Mouse (Mus musculus): ENCODE results near the gene Eed.

The Eed gene

DNA sequence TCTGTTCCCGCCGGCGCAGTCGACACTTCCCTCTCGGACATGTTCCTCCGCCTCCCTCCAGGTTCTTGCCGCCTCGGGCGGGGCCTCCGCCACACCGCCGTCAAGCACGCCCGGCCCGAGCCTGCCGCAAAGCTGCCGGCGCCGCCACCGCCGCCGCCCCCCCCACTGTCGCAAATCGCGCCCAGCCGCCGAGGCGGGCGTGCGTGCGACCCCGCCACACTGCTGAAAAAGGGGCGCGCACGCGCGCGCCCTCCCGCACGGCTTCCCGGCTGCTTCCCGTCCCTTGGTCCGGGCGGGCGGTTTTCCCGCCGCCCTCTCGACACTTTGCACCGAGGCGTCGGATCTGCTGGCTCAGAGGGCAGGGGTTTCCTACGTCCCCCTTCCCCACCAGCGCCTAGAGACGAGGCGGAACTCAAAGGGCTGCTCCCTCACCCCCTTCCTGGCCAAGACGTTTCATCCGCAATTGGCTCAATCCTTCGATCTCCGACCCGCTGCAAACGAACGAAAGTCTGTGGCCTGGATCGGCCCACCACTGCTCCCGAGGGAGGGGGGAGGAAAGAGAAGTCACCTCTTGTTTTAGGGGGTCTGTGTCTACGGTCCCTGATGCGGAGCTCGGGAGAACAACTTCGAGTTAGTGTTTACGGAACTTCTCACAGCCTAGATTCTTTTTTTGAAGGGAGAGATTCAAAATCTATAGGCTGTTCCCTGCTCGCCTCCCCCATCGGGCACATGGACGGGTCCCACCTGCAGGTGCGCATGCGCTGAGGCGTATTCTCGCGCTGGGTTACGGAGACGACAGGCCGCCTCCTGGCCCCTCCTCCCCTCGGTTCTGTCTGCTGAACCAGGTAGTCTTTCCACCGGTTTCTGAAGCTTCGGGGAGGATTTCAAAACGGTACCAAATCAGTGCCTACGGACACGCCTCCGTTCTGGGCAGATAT is at the start of gene Eed:
TSS of gene Eed (minus strand) at position 499 of the 938 bp plus-strand sequence.
- DNase-seq (ENCODE audit: low read depth, low spot score) = peak; percentile 96

DNA sequence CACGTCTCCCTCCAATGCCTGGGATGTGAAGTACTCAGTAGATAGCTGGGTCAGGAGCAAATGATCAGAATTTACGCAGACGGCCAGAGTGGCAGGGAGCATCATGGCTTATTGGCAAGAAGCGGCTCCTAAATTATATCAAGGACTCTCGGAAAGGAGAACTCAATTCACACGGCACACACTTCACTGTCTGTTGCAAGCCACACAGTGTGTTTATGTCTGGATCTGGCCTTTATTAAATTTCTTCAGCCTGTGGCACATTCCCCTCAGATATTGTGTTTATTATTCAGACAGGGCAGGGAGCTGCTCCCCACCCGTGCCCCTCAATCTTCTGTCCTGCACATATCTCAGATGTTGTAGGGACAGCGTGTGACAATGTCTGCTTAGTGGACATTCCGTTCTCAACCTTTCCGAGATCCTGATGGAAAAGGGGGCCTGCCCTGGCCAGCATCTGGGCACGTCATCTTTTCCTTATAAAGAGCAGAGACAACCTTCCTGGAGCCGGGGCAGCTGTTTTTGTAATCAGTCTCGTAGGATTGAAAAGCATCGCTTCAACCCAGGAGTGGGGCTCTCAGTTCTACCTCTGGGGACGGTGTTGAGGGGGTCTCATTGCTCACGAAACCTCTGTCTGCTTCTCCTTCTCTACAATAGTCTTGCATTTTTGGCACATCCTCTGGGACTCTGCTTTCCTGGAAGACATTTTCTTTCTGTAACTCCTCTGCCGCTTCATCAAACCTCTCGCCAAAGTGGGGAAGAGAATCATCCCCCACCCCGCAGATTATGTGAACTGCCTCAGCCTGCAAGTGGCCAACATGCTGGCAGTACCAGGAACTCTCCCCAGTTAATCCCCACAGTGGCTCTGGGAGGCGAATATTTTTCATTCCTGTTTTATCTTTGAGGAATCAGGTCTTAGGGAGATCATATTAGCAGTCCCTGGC is 49.0 kb upstream of the Eed start:
- DNase-seq (ENCODE audit: low read depth, low spot score) = no peak

DNA sequence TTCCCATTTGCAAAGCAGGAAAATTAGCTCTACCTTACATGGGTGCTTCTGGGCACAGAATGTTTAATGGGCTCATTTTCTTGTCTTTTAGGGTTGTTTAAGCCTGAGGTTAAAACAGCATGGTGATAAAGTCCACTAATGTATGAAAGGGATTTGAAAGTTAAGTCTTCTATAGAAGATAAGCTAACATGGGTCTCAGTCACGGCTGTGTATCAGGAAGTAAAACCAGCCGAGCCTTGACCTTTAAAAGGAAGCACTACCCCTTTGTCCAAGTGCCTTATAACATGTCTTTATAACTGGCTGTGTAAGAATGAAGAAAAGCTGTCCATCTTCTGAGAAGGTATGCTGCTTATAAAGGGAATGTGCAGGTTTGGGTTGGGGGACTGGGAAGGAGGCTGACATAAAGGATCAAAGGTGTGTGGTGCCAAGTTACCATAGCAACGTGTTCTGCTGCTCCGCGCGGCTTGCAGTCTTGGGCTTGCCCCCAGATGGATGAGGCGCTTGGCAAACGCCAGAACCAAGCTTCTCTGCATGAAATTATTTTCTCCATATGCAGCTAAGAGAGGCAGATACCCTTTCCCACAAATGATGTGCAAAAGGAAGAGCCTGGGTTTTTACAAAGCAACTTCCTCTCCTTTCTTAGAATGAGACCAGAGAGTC is 48.2 kb upstream of the Eed start:
- peak; percentile 80 for DNase-seq (ENCODE audit: low read depth, low spot score)

DNA sequence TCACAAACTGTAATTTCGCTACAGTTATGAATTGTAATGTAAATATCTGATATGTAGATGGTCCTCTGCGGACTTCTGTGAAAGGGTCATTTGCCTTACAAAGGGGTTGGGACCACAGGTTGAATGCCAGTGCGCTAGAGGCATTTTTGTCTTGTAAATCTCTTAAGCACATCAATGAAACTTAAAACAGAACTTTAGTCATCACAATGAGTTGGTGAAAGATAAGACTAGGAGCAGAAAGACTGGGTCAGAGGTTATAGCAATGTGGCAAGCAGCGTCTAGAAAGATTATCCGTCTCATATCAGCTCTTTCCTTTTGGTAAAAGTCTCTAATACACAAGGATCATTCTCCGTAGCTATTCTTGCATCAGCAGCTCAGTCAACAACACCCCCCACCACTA is 44.2 kb upstream of the Eed start:
- DNase-seq (ENCODE audit: low read depth, low spot score) = peak; percentile 66

DNA sequence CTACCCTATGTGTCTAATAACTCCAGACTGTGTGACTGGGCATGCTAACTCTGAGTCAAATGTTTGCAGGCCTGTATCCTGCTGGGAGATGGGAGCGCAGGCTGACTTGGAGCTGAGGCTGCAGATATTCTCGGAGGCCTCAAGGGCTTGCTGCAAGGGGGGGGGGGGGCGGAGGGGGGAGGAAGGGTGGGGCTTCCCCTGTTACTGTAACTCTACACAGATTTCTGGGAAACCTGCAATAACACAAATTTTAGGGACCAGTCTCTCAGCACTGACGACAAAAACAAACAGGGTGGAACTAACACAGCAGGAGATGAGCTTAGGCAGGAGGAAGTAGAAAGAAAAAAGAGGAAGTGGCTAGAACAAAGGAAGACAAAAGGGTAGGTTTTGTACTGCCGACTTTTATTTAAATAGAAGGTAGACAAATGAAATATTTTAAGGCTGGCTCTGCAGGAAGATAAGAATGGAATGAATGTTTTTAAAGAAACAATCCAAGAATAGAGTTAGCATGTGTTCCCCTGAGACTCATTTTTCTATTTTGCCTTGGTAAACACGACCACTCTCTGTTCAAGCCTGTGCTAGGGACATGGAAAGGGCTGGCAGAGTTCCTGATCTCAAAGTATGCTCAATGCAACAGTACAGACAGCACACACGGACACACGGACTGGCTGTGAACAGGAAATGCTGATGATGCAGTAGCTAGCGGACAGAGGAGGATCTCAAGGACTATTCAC is 42.4 kb upstream of the Eed start:
- DNase-seq (ENCODE audit: low read depth, low spot score) = peak; percentile 97

DNA sequence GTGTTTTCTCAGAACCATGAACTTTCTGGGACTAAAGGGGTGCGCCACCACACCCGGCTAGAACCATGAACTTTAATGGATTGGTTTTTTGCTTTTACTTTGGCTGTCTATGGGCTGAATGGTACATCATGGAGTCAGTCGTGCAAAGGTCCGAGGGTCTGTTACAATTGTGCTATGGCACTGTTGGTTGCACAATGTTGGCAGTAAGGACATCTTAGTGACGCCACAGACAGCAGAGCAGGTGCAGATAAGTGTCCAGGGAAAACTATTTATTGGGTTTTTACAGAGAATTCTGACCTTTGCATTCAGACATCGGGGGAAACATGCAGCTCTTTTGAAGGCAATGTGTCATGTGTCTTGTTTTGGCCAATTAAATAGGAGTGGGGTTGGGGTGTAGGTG is 39.5 kb upstream of the Eed start:
- DNase-seq (ENCODE audit: low read depth, low spot score) = no peak

DNA sequence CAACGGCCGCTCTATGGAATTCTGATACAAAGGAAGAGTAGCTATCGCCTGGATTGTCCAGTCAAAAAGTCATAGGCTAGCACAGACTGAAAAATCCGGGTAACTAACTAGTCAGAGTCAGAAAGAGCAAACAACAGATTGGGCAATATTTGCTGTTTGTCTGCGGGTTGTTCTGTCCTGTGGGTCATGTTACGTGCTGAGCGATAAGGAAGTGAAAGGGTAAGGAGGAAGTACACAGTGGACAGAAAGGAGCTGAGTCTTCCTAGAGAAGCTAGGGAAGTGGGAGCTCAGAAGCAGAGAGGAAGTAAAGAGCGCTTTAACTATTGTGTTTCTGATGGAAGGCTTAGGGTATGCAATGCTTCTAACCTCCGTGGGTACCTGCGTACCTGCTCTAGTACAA is 38.8 kb upstream of the Eed start:
- DNase-seq (ENCODE audit: low read depth, low spot score) = no peak

DNA sequence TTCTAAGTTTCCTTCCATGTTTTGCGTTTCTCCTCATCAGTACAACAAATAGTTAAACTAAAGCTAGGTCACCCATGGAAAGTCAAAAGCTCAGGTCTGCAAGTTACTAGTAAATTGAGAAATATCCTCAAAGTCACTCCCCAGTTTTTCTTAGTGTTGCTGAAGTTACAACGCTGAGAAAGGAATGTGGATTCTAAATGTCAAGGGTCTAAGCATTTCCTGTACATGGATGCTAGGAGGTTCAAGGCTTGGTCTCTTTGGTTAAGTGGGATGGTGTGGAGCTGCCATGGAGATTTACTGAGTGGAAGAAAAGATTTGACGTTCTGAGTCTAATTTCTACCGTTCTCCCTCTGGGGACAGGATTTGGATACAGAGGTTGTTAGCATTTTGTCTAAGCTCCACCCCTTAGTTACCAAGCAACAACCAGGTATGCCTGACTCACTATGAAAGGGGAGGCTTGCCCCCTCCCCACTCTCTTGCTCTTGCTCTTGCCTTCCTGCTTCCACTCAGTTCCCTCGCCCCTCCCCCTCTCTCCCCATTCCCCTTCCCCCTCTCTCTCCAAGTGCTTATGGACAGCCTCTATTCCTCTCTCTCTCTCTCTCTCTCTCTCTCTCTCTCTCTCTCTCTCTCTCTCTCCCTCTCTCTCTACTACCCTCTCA is 36.3 kb upstream of the Eed start:
- DNase-seq (ENCODE audit: low read depth, low spot score) = peak; percentile 96

DNA sequence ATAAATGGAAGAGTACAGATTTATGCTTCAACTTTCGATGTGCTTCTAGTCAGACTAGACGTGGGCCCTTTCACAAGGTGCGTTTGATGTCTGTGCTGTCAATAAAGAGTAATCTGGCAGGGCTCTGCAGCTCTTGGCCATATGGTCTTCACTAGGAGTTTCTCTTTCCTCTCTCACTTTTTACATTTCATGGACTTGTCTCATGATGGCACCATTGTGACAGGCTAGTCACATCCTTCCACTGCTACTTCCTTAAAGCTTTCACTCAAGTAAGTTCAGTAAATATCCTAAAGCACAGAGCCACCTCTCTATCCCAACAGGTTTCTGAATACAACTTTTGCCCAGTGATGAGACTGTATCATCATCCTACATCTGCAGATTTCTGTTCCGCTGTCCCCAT is 35.7 kb upstream of the Eed start:
- DNase-seq (ENCODE audit: low read depth, low spot score) = no peak

DNA sequence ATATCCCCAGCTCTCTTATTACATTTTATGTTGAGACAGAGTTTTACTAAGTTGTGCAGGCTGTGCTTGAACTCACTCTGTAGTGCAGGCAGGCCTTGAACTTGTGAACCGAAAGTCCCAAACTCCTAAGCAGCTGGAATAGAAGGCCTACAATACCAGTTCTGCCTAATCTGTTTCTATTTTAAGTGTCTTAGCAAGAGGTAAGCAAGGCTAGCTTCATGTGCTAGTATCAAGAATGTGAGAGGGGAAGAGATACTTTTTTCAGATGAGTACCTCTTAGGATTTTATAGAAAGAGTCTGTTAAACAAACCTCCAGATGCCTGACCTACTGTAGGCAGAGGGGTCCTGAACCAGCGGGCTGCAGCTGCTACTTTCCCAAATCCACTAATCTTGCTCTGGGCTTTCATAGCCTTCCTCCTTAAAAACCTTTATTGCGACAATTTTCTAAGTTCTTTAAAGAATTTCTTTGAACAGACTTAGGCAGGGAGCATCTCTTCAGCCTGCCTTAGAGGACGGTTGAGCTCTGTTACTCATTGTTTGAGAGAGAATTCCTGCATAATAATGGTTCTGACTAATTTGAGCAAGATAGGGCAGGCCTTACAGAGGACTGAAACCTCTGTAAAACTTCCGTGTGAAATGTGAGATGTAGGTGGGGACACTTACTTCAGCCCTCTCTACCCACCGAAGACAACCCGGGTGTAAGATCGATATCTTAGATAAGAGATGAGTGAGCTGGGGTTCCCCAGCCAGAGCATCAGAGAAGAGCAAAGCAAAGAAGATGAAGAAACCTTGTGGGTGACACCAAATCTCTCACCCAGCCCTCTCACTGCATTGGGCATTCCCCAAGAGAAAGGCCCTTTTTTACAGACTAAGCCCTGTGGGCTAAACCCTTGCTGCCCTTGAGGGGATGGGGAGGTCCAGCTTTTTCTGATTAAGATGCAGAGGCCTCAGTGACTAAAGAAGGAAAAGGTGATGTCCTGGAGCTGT is 26.2 kb upstream of the Eed start:
- peak; percentile 90 for DNase-seq (ENCODE audit: low read depth, low spot score)

DNA sequence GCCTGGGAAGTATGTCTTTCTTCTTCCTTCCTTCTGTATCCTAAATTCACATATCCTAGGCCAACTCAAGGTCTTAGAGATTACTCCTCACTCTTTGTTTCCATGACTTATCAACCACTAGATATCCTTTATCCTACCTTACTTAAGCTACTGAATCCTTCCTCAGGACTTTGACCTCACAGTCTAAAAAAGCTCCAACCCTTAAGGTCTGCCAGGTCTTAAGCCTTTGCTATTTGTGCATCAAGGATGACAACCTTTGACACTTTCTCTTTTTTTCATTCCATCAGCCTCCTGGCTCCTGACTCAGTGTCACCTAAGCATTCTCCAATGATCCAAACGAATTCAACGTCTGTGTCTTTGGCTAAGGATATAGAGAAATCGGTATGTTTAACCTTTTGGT is 24.0 kb upstream of the Eed start:
- DNase-seq (ENCODE audit: low read depth, low spot score) = no peak

DNA sequence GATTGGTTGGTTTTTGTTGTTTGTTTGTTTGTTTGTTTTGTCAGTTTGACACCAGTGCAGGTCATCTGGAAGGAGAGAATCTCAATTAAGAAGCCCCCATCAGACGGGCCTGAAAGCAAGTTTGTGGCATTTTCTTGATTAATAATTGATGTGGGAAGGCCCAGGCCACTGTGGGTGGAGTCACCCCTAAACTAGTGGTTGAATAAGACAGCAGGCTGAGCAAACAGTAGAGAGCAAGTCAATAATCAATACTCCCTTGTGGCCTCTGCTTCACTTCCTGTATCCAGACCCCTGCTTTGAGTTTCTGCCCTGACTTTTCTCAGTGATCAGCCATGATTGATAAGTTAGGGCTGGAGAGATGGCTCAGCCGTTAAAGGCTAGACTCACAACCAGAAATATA is 21.6 kb upstream of the Eed start:
- no peak for DNase-seq (ENCODE audit: low read depth, low spot score)

DNA sequence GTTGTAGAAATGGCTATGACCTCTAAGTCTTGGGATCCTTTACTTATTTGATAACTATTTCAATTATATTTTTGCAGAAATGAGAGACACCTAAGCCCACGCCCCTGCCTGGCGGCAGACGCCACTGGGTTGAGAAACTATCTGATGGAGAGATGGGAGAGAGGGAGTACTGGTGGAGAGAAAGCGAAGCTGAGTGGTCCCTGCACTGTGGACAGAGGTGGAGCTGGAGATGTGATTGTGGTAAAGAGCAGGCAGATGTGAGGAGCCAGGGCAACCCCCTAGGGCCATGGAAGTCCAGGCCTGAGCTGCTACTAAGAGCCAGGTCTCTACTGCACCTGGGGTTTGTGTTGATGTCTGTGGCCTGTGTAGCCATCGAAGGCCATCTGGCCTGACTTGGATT is 18.7 kb upstream of the Eed start:
- DNase-seq (ENCODE audit: low read depth, low spot score) = no peak

DNA sequence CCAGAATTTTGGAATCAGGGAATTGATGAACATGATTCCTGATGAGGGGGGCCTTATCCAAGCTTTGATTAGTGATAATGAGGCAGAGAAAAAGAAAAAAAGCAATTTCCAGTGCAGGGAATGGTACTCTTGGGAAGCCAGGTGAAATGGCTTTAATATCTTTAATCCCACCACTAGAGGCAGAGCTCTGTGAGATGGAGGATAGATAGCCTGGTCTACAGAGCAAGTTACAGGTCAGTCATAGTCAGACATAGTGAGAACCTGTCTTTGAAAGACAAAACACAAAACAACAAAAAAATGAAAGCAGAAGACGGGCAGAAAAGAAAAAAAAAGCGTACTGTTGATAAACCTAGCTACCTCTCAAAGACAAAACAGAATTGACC is 17.8 kb upstream of the Eed start:
- DNase-seq (ENCODE audit: low read depth, low spot score) = peak; percentile 64

DNA sequence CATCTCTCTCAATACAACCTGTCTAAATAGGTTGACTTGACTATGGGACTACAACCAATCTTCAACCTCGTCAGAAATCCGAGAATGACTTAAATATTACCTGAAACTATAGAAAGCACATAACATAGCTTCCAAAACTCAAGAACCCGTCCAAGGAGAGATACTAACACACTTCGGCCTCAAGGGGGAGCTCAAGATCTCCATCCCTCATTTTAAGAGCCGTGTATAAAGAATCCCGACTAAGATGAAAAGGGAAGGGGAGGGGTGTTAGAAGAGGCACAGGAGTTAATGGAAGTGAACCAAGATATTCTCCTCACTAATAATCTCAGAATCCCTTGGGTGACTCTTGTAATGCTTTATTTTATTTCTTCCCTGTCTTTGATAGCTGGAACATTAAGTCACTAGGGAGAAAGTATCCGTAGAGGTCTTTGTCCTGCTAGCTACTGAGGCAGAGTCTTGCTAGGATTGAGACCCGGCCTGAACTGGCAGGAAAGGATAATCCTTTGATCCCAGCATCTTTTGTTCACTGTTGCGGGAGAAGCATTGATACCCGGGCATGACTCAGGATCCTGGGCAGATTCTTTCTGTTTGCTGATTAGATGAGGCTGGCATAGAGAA is 17.3 kb upstream of the Eed start:
- DNase-seq (ENCODE audit: low read depth, low spot score) = peak; percentile 95

DNA sequence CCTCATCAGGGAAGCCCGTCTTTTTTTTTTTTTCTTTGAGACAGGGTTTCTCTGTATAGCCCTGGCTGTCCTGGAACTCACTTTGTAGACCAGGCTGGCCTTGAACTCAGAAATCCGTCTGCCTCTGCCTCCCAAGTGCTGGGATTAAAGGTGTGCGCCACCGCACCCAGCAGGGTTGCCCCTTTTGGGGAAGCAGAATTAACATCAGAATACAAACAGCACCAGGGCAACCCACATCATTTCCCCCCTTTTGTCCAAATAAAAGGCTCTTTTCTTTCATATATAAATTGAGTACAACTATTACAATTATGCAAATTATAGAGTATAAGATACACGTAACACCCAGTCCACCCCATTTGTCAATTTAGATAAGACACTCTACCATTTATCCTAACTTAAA is 16.7 kb upstream of the Eed start:
- peak; percentile 87 for DNase-seq (ENCODE audit: low read depth, low spot score)

DNA sequence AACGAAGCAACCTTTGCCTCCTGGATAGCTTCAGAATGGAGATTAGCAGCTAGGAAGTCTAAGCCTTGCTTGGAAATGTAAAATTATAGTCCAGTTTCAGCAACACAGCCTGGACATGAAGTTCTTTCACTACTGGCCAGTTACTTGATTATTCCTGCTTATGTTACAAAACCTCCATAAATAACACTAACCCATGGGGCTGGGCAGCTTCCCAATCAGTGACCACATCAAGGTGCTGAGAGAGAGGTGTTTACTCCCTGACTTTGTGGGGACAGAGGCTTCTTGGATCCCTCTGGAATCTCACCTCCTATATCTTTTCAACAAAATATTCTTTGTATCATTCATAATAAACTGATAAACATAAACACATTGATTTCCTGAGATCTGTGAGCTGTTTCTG is 12.3 kb upstream of the Eed start:
- no peak for DNase-seq (ENCODE audit: low read depth, low spot score)

DNA sequence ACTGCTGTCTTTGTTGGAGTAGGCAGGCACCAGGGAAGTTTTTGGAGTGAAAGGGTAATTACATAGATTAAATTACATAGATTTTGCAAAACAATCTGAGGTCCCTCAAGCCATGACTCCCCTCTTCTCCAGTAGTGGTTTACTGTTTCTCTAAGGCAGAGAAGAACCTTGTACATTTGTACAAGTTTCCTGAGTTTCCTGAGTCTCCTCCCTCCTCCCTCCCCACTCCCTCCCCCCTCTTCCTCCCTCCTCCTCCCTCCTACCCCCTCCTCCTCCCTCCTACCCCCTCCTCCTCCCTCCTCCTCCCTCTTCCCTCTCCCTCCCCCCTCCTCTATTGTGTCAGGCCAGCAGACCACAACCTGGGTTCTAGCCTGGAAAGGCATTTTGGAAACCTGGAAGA is 3.6 kb upstream of the Eed start:
- no peak for DNase-seq (ENCODE audit: low read depth, low spot score)

DNA sequence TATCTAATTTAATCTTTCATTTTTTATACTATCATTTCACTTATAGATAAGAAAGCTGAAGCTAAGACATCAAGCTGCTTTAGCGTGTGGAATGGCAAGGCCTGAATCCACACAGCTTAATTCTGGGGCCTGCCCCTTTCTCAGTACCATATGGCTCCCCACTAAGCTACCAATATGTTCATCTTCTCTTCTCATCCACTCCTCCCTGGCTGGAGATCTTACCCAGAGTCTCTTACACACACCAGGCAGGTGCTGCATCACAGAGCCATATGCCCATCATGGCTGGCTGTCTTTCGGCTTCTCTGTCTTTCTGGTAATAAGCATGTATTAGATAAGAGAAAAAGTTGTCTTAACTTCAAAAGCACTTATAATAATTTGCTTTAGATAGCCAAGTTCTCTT is 2.7 kb upstream of the Eed start:
- DNase-seq (ENCODE audit: low read depth, low spot score) = no peak
